Mouse (Mus musculus) MEL (cell line): ENCODE measurements around the gene Adamtsl2. TPM values are rescaled to one million over a fixed set of nuclear protein-coding genes. Genes with fewer than 3 reads are reported as not detected.

Experiments used
- DNase-seq: peaks from one replicate; pipeline ENCODE4 v3.0.0; 2011; ENCODE audit warnings: low read depth, low spot score
- H3K27ac ChIP-seq: 2 replicates; pipeline ENCODE4 v1.5.1; 2012; ENCODE audit warnings: low read depth, mild to moderate bottlenecking, control low read depth, low read length, moderate library complexity; ENCODE audit not compliant: control insufficient read depth
- H3K27me3 ChIP-seq, 2 experiments: fragments of 150-350 bp in 1 of 2; sonication (generic) in 1 of 2; 2 replicates each; pipeline ENCODE4 v1.6.1; 2012; ENCODE audit warnings: low read length in 2 of 2, mild to moderate bottlenecking in 2 of 2, improper control_type of control experiment in 1 of 2, moderate library complexity in 1 of 2; ENCODE audit not compliant: insufficient read depth in 2 of 2, control insufficient read depth in 1 of 2
- H3K36me3 ChIP-seq, 2 experiments: 2 replicates each; pipeline ENCODE4 v1.6.1; 2012 to 2014; ENCODE audit warnings: low read length in 2 of 2, improper control_type of control experiment in 1 of 2, inconsistent platforms in 1 of 2, mild to moderate bottlenecking in 1 of 2; ENCODE audit not compliant: insufficient read depth in 2 of 2, control insufficient read depth in 1 of 2
- H3K4me1 ChIP-seq, 2 experiments: fragments of 150-350 bp in 1 of 2; sonication (generic) in 1 of 2; 2 replicates each; pipeline ENCODE4 v1.6.1; 2012; ENCODE audit warnings: low read length in 2 of 2, improper control_type of control experiment in 1 of 2, mild to moderate bottlenecking in 1 of 2; ENCODE audit not compliant: insufficient read depth in 2 of 2, control insufficient read depth in 1 of 2
- H3K4me3 ChIP-seq, 2 experiments: fragments of 150-350 bp in 1 of 2; sonication (generic) in 1 of 2; 2 replicates each; pipeline ENCODE4 v1.5.1; 2012; ENCODE audit warnings: low read depth in 2 of 2, low read length in 2 of 2, mild to moderate bottlenecking in 2 of 2, moderate library complexity in 2 of 2, control low read depth in 1 of 2, improper control_type of control experiment in 1 of 2; ENCODE audit not compliant: control insufficient read depth in 1 of 2, insufficient read depth in 1 of 2
- H3K79me2 ChIP-seq: 2 replicates; pipeline ENCODE4 v1.6.1; 2012; ENCODE audit warnings: mild to moderate bottlenecking, low read length, moderate library complexity; ENCODE audit not compliant: control insufficient read depth, poor library complexity, insufficient read depth
- H3K9ac ChIP-seq: 2 replicates; pipeline ENCODE4 v1.6.1; 2012; ENCODE audit warnings: low read depth, mild to moderate bottlenecking, control low read depth, low read length, moderate library complexity; ENCODE audit not compliant: control insufficient read depth, poor library complexity, severe bottlenecking
- H3K9me3 ChIP-seq: fragments of 150-350 bp; sonication (generic); replicated peaks from 2 replicates; pipeline ENCODE4 v1.6.1; 2012; ENCODE audit warnings: mild to moderate bottlenecking, low read length, improper control_type of control experiment, moderate library complexity; ENCODE audit not compliant: insufficient read depth
- BHLHE40 ChIP-seq: IDR thresholded peaks from 2 replicates; pipeline ENCODE4 v1.6.1; 2012; ENCODE audit warnings: low read depth, mild to moderate bottlenecking, inconsistent platforms, low read length, improper control_type of control experiment, borderline replicate concordance
- CHD1 ChIP-seq: IDR thresholded peaks from 2 replicates; pipeline ENCODE4 v1.6.1; 2012; ENCODE audit warnings: low read depth, mild to moderate bottlenecking, inconsistent platforms, low read length, improper control_type of control experiment
- CHD2 ChIP-seq: IDR thresholded peaks from 2 replicates; pipeline ENCODE4 v1.6.1; 2011; ENCODE audit warnings: low read length, improper control_type of control experiment
- CTCF ChIP-seq, 3 experiments: IDR thresholded peaks in 2 of 3; conservative IDR thresholded peaks in 1 of 3; 2 replicates each; pipeline ENCODE4 v1.5.1; 2011 to 2012; ENCODE audit warnings: low read length in 3 of 3, low read depth in 2 of 3, mild to moderate bottlenecking in 2 of 3, improper control_type of control experiment in 1 of 3, inconsistent platforms in 1 of 3, mixed read lengths in 1 of 3, moderate library complexity in 1 of 3; ENCODE audit not compliant: control insufficient read depth in 1 of 3, insufficient read depth in 1 of 3, poor library complexity in 1 of 3, severe bottlenecking in 1 of 3
- EP300 ChIP-seq, 2 experiments: IDR thresholded peaks; 2 replicates each; pipeline ENCODE4 v1.6.1; 2011; ENCODE audit warnings: improper control_type of control experiment in 2 of 2, low read length in 2 of 2, low read depth in 1 of 2, mild to moderate bottlenecking in 1 of 2
- ETS1 ChIP-seq: IDR thresholded peaks from 2 replicates; pipeline ENCODE4 v1.6.1; 2012; ENCODE audit warnings: low read depth, mild to moderate bottlenecking, inconsistent platforms, low read length, improper control_type of control experiment, moderate library complexity
- GATA1 ChIP-seq: IDR thresholded peaks from 2 replicates; pipeline ENCODE4 v1.6.1; 2011; ENCODE audit warnings: low read depth, low read length, improper control_type of control experiment
- HCFC1 ChIP-seq: IDR thresholded peaks from 2 replicates; pipeline ENCODE4 v1.6.1; 2012; ENCODE audit warnings: low read depth, mild to moderate bottlenecking, inconsistent platforms, low read length, improper control_type of control experiment, moderate library complexity
- JUND ChIP-seq: IDR thresholded peaks from 2 replicates; pipeline ENCODE4 v1.6.1; 2011; ENCODE audit warnings: low read depth, mild to moderate bottlenecking, improper control_type of control experiment, low read length
- KAT2A ChIP-seq: conservative IDR thresholded peaks from 2 replicates; pipeline ENCODE4 v1.6.1; 2012; ENCODE audit warnings: low read depth, low read length, improper control_type of control experiment, inconsistent platforms
- MAX ChIP-seq: IDR thresholded peaks from 2 replicates; pipeline ENCODE4 v1.6.1; 2011; ENCODE audit warnings: low read length, improper control_type of control experiment
- MAZ ChIP-seq: IDR thresholded peaks from 2 replicates; pipeline ENCODE4 v1.6.1; 2012; ENCODE audit warnings: low read depth, mild to moderate bottlenecking, inconsistent platforms, low read length, improper control_type of control experiment
- MYB ChIP-seq: IDR thresholded peaks from 2 replicates; pipeline ENCODE4 v1.6.1; 2011; ENCODE audit warnings: mild to moderate bottlenecking, low read depth, low read length, improper control_type of control experiment
- MYC ChIP-seq: IDR thresholded peaks from 2 replicates; pipeline ENCODE4 v1.6.1; 2011; ENCODE audit warnings: low read depth, mild to moderate bottlenecking, low read length, improper control_type of control experiment, moderate library complexity
- NELFE ChIP-seq: IDR thresholded peaks from 2 replicates; pipeline ENCODE4 v1.6.1; 2011; ENCODE audit warnings: low read depth, low read length, improper control_type of control experiment
- POLR2AphosphoS2 ChIP-seq: IDR thresholded peaks from 2 replicates; pipeline ENCODE4 v1.6.1; 2011; ENCODE audit warnings: low read length, improper control_type of control experiment
- POLR2AphosphoS5 ChIP-seq: IDR thresholded peaks from 2 replicates; pipeline ENCODE4 v1.6.1; 2012; ENCODE audit warnings: low read depth, borderline replicate concordance, mild to moderate bottlenecking, inconsistent platforms, low read length, moderate library complexity, mixed read lengths
- RCOR1 ChIP-seq: IDR thresholded peaks from 2 replicates; pipeline ENCODE4 v1.6.1; 2012; ENCODE audit warnings: low read depth, mild to moderate bottlenecking, inconsistent platforms, low read length, improper control_type of control experiment
- SIN3A ChIP-seq: IDR thresholded peaks from 2 replicates; pipeline ENCODE4 v1.6.1; 2012; ENCODE audit warnings: low read length, improper control_type of control experiment, inconsistent platforms
- TAL1 ChIP-seq: IDR thresholded peaks from 2 replicates; pipeline ENCODE4 v1.6.1; 2012; ENCODE audit warnings: mild to moderate bottlenecking, inconsistent platforms, low read length, moderate library complexity, mixed read lengths
- TBP ChIP-seq: IDR thresholded peaks from 2 replicates; pipeline ENCODE4 v1.8.0; 2011; ENCODE audit warnings: low read depth, low read length, improper control_type of control experiment
- UBTF ChIP-seq: IDR thresholded peaks from 2 replicates; pipeline ENCODE4 v1.6.1; 2012; ENCODE audit warnings: low read depth, mild to moderate bottlenecking, inconsistent platforms, low read length, improper control_type of control experiment, moderate library complexity, borderline replicate concordance; ENCODE audit not compliant: insufficient read depth
- USF1 ChIP-seq: IDR thresholded peaks from 2 replicates; pipeline ENCODE4 v1.6.1; 2014; ENCODE audit warnings: low read depth, mild to moderate bottlenecking, inconsistent platforms, low read length, improper control_type of control experiment, moderate library complexity
- USF2 ChIP-seq, 2 experiments: IDR thresholded peaks; 2 replicates each; pipeline ENCODE4 v1.6.1; 2011 to 2012; ENCODE audit warnings: improper control_type of control experiment in 2 of 2, low read length in 2 of 2, borderline replicate concordance in 1 of 2, inconsistent platforms in 1 of 2, low read depth in 1 of 2, mild to moderate bottlenecking in 1 of 2; ENCODE audit not compliant: insufficient read depth in 1 of 2
- ZKSCAN1 ChIP-seq: IDR thresholded peaks from 2 replicates; pipeline ENCODE4 v1.6.1; 2012; ENCODE audit warnings: low read depth, mild to moderate bottlenecking, inconsistent platforms, low read length, improper control_type of control experiment, moderate library complexity
- ZMIZ1 ChIP-seq: IDR thresholded peaks from 2 replicates; pipeline ENCODE4 v1.6.1; 2012; ENCODE audit warnings: low read depth, mild to moderate bottlenecking, inconsistent platforms, low read length, improper control_type of control experiment, moderate library complexity
- polyA plus RNA-seq, 2 experiments: library from polyadenylated mRNA; stranded (reverse) in 1 of 2; unstranded in 1 of 2; fragments of >175 nt in 1 of 2; fragments of >200 nt in 1 of 2; gene quantifications; 2 replicates each; pipeline versions ENCODE4 v1.2.1 to v1.2.4; 2012; ENCODE audit warnings: low replicate concordance in 2 of 2, low read depth in 1 of 2; ENCODE audit not compliant: insufficient read length in 2 of 2, insufficient read depth in 1 of 2, missing spikeins in 1 of 2
- total RNA-seq: library from RNA; depleted of rRNA; stranded (reverse); fragments of 300-350 nt; gene quantifications from 2 replicates; pipeline ENCODE4 v1.2.3, GENCODE M21; 2012

The Adamtsl2 gene
- total and polyA plus RNA-seq, 3 experiments = not detected

DNA sequence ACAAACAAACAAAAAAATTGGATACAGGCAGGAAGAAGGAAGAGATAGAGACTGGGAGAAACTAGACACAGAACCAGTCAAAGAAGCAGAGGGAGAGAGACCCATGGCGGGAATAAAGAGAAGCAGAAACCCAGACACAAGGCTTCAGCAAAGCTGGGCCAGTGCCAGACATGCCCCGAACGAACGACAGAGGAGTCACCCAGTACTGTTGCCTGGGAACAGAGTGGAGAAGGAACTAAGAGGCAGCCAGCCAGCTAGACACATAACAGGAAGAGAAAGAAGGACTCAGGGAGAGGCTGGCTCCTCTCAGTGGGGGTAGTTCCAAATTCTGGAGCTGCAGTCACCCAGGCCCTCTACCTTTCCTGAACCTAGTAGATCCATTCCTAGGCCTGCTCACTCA, 8.0 kb upstream of the Adamtsl2 start:
- H3K27ac ChIP-seq = no peak overlapping the region
- no peaks in the 10 kb centered on the region for H3K4me1 ChIP-seq
- no peak overlapping the region for H3K9ac ChIP-seq
- TF ChIP-seq UBTF = no peak
- TF ChIP-seq MAZ = no peak
- TF ChIP-seq BHLHE40 = no peak
- TF ChIP-seq CHD1 = no peak
- TF ChIP-seq USF2 (IDR thresholded peaks at IDR 0.05; ENCODE audit: borderline replicate concordance in 1 of 2, insufficient read depth in 1 of 2, low read depth in 1 of 2, low read length in 2 of 2) = no peak
- TF ChIP-seq SIN3A = no peak
- no peak for TF ChIP-seq HCFC1
- TF ChIP-seq NELFE = no peak
- TF ChIP-seq ZMIZ1 = no peak
- TF ChIP-seq ETS1 = no peak
- no peak for TF ChIP-seq MAX
- TF ChIP-seq GATA1 = no peak
- no peak for TF ChIP-seq POLR2AphosphoS5
- no peak for TF ChIP-seq RCOR1
- TF ChIP-seq CHD2 = no peak
- TF ChIP-seq MYB = no peak
- no peak for TF ChIP-seq CTCF (IDR thresholded peaks at IDR 0.05 in 2 of 3, conservative IDR thresholded peaks at IDR 0.05 in 1 of 3; ENCODE audit: control insufficient read depth in 1 of 3, insufficient read depth in 1 of 3, low read depth in 2 of 3, low read length in 3 of 3, poor library complexity in 1 of 3, severe bottlenecking in 1 of 3)
- no peak for TF ChIP-seq MYC
- no peaks in the 10 kb centered on the region for H3K36me3 ChIP-seq
- H3K4me3 ChIP-seq = no peak overlapping the region
- peaks cover 0 to 3% of the 10 kb centered on the region in 2 experiments; a peak in 2 of 4 replicates for H3K27me3 ChIP-seq
- H3K9me3 ChIP-seq = no peaks in the 10 kb centered on the region
- H3K79me2 ChIP-seq = no peaks in the 10 kb centered on the region
- DNase-seq = peak; percentile 67

DNA sequence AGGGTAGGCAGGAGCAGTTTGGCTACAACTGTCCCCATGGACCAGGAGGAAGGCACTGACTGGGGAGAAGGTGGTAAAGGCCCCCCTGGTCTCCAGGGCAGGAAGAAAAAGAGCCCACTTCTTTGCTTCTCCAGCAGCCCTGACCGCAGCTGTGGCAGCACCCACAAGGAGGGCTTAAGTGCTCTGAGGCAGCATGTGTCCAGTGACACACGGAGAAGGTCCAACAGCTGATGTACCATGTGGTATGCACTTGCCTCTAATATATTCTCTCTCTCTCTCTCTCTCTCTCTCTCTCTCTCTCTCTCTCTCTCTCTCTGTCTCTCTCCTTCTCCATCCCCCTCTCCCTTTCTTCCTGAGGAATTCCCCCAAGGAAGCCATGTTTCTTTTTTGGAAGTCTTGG, 7.2 kb upstream of the Adamtsl2 start, which contains the start of gene Mymk:
Mymk (minus strand) TSS at position 202 of the 400 bp plus-strand sequence.
- H3K4me3 ChIP-seq = no peak within 1 kb of the TSS
- no peak for DNase-seq
- TF ChIP-seq EP300 (IDR thresholded peaks at IDR 0.05; ENCODE audit: low read depth in 1 of 2, low read length in 2 of 2) (no peak), POLR2AphosphoS2 (no peak), JUND (no peak), CHD1 (no peak), ETS1 (no peak), TBP (no peak), ZKSCAN1 (no peak), USF2 (IDR thresholded peaks at IDR 0.05; ENCODE audit: borderline replicate concordance in 1 of 2, insufficient read depth in 1 of 2, low read depth in 1 of 2, low read length in 2 of 2) (no peak), KAT2A (no peak), GATA1 (no peak), MAX (no peak), TAL1 (no peak), USF1 (no peak), ZMIZ1 (no peak), MAZ (no peak)

More for the DNA sequence above, 7.2 kb upstream of the Adamtsl2 start, which contains the start of gene Mymk:
- no peak within 1 kb of the TSS for H3K27ac ChIP-seq
- H3K27me3 ChIP-seq = peaks cover 0 to 3% of the 10 kb centered on the region in 2 experiments; a peak in 2 of 4 replicates
- no peaks in the 10 kb centered on the region for H3K36me3 ChIP-seq
- no peaks in the 10 kb centered on the region for H3K9me3 ChIP-seq
- no peak within 1 kb of the TSS for H3K9ac ChIP-seq
- no peaks in the 10 kb centered on the region for H3K4me1 ChIP-seq
- H3K79me2 ChIP-seq = no peaks in the 10 kb centered on the region
